Mouse (Mus musculus) thymus, postnatal 25 days (tissue): ENCODE results near the gene 4930407I10Rik.

Source experiments
- DNase-seq: peaks from one replicate; pipeline ENCODE4 v3.0.0; 2022

4930407I10Rik gene

GRCm38 (mm10) chr15:82063909-82064308 is 5.0 kb downstream of the 4930407I10Rik start:
- DNase-seq, result no peak

GRCm38 (mm10) chr15:82065511-82065910 is 6.6 kb downstream of the 4930407I10Rik start:
- peak; percentile 62 for DNase-seq

- no peak for DNase-seq
Measured at GRCm38 (mm10) chr15:82069898-82070297, 10.9 kb downstream of the 4930407I10Rik start, which contains the start of gene Mei1. Mei1 (plus strand) TSS chr15:82069996.

- no peak for DNase-seq
Measured at GRCm38 (mm10) chr15:82071816-82072469, 13.0 kb downstream of the 4930407I10Rik start.

GRCm38 (mm10) chr15:82073490-82073889 is 14.5 kb downstream of the 4930407I10Rik start:
- DNase-seq, result no peak

- DNase-seq, result no peak
Measured at GRCm38 (mm10) chr15:82079883-82080282, 20.9 kb downstream of the 4930407I10Rik start.

- peak; percentile 58 for DNase-seq
Measured at GRCm38 (mm10) chr15:82081161-82081560, 22.2 kb downstream of the 4930407I10Rik start.

- no peak for DNase-seq
Measured at GRCm38 (mm10) chr15:82085606-82086005, 26.7 kb downstream of the 4930407I10Rik start.

GRCm38 (mm10) chr15:82086131-82086530 is 27.2 kb downstream of the 4930407I10Rik start:
- no peak for DNase-seq

- DNase-seq, result peak; percentile 8
Measured at GRCm38 (mm10) chr15:82087266-82087665, 28.3 kb downstream of the 4930407I10Rik start.

- no peak for DNase-seq
Measured at GRCm38 (mm10) chr15:82091061-82091460, 32.1 kb downstream of the 4930407I10Rik start.

GRCm38 (mm10) chr15:82106953-82107555 is 48.1 kb downstream of the 4930407I10Rik start:
- peak; percentile 23 for DNase-seq
